Mouse (Mus musculus): Measurements from ENCODE around the gene Foxn1.

Gene Foxn1

GRCm38 (mm10) chr11:78358330-78359007 is 27.9 kb downstream of the Foxn1 start:
- no peak for ATAC-seq (ENCODE audit: low TSS enrichment)

- ATAC-seq (ENCODE audit: low TSS enrichment): no peak
Observed at GRCm38 (mm10) chr11:78355471-78356238, 30.7 kb downstream of the Foxn1 start.

DNA sequence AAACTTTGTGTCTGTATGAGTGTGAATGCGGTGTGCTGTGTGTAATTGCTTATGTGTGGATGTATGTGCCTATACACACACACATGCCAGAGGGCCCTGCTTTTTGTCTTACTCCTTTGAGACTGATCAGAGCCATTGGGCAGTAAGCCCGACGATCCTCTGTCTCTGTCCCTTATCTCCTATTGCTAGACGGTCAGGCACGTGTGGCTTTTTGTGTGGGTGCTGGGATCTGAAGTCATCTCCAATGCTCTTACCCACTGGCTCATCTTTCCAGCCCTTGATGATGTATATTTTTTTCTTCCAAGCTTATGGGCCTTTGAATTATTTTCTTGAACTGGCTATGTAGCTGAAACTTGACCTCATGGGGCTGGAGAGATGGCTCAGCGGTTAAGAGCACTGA is 31.5 kb downstream of the Foxn1 start:
- no peak for ATAC-seq (ENCODE audit: low TSS enrichment)

DNA sequence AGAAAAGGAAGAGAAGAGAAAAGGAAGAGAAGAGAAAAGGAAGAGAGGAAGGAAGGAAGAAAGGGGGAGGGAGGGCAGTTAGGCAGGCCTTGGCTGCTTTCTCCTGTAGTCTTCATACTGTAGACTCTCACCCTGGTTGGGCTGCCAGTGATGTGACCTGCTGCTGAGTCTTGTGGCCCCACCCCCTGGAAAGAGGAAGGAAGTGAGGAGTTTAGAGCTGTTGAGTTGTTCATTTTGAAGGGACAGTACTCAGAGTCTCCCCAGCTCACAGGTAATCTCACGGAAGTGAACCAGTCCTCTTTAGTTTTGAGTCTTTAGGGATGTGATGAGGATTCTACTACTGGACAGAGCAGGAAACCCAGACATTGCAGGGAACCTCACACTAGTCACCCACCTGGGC is 33.3 kb downstream of the Foxn1 start:
- no peak for ATAC-seq (ENCODE audit: low TSS enrichment)

DNA sequence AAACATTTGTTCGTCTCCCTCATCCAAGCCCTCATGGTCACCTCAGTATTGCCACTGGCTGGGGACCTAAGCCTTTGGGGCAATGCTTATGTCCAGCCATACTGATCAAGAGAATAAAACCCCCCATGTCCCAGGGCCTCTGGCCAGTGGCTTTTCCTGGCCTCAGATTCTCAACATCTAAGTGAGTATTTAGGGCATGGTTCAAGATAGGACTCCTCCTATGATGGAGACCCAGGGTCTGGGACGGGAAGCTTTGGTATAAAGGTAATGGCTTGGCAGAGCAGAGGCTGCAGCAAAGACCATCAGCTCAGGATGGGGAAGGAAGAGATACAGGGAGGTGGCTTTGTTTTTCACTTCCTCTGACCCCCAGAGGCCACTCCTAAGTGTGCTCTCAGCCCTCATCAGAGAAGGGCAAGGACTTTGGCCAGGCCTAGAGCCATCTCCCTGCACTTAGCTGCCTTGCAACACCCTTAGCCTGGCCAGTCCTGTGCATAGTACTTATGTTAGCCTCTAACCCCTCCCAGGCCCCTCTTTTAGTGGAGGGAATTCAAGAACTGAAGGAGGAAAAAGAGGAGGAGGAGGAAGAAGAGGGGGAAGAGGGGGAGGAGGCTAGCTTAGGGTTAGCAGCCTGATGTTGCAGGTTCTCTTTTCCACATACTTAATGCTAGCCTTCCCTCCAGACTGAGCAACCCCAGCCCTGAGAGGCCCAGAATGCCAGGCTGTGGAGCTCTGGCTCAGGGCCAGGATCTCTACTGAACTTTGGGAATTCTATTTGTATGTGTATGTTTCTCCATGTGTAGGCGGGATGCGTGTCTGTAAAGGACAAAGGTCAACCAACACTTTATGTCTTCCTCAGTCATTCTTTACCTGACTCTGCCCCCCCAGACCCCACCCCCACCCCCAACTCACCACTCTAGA is 36.7 kb downstream of the Foxn1 start:
- no peak for ATAC-seq (ENCODE audit: low TSS enrichment)

DNA sequence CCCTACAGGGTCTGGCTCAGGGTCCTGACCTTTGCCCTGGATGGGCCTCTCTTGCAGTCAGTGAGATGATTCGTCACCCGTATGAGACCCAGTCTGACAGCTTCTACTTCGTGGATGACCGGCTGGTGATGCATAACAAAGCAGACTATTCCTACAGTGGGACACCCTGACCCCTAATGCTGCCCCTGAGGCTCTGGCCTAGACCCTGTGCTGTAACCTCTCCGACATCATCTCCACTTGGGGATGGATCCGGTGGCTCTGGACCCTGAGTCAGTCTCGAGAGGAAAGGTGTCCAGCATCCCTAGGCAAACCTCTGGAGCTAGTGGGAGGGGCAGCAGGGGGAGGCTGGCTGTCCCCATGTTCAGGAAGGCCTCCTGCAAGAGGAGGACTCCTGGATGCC is 37.9 kb downstream of the Foxn1 start:
- ATAC-seq (ENCODE audit: low TSS enrichment): no peak

DNA sequence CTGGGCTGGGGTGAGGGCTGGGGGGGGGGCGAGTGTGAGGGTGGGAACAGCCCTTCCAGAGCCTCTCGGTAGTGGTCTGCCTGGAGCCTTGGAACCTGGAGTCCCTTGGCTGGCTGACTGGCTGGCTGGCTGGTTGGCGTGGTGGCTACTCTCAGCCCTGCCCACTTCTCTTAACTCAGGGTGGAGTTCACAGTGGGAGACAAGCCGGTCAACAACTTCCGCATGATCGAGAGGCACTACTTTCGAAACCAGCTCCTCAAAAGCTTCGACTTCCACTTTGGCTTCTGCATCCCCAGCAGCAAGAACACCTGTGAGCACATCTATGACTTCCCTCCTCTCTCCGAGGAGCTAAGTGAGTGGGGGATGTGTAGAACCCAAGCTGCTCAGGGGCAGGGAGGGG is 38.5 kb downstream of the Foxn1 start:
- no peak for ATAC-seq (ENCODE audit: low TSS enrichment)

GRCm38 (mm10) chr11:78347070-78347754 is 39.1 kb downstream of the Foxn1 start:
- ATAC-seq (ENCODE audit: low TSS enrichment): peak; percentile 44; the same call in 1 of the 2 replicates

DNA sequence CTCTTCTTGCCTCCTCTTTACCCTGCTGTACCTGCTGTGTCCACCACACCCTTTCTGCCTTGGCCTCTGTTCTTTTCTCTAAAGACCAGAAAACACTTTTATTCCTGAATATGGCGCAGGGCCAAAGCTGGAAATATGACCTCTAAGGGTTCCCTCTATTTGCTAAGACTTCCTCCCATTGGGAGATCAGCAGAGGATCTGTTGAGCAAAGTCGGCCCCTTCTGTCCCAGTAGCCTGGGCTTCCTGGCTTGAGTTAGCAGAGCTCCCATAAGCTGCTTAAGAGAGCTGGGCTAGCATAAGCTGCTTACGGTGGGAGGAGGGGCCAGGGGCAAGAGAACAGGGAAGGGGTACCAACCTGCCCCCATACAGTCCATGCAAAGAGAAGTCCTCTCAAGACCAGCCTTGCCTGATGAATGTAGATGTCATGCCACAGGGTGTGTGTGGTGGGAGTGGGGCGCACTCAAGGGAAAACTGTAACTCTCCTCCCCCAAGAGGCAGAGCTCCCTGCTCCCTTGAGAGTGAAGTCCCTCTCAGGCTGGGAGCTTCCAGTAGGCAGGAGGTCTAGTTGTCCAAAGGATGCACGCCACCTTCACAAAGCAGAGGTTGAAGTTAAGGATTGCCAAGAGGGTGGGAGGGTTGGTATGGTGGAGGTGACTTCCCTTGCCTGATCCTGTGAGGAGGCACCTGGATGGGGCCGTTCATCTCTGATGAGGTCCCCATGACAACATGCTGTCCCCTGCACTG is 39.9 kb downstream of the Foxn1 start:
- ATAC-seq (ENCODE audit: low TSS enrichment): no peak

GRCm38 (mm10) chr11:78345801-78346200 is 40.6 kb downstream of the Foxn1 start:
- ATAC-seq (ENCODE audit: low TSS enrichment): no peak

DNA sequence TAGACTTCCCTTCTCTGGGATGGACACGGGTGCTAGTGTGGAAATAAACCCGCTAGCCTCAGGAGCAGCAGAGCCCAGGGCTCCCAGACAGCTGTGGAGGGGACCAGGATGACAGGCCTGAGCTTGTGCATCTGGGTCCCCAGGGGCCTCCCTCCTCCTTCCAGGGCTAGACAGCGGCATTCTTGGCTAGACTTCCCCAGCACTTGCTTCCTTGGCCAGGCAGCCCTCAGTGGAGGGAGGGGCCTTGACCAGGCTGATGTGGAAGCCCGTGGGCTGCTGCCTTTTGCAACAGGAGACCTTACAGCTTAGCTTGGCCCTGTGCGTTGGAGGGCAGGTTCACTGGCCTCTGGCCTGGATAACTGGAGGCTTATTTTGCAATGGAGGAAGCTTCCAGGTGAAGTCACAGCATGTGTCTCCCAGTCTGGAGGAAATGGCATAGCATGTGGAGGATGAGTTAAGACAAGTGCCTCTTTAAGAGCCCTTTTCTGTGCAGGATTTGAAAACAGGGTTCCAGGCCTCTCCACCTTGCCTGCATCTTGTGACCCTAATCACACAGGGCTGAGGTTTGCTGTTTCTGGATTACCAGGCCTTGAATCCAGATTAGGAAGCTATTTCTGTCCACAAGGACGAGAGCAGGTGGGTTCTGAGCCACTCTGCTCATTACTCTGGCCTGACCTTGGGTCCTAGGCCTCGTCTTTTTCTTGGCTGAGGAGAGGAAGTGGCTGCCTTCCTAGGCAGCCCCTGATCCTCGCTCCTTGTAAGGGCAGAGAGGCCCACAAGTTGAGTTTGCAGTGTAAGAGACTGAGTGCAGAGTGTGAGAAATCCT is 41.3 kb downstream of the Foxn1 start:
- ATAC-seq (ENCODE audit: low TSS enrichment): no peak

- ATAC-seq (ENCODE audit: low TSS enrichment): no peak
Observed at GRCm38 (mm10) chr11:78344328-78344889, 41.9 kb downstream of the Foxn1 start.

GRCm38 (mm10) chr11:78343381-78344327 is 42.7 kb downstream of the Foxn1 start, which contains the start of gene Unc119:
Gene Unc119, plus strand, starts transcription at chr11:78343482.
- ATAC-seq (ENCODE audit: low TSS enrichment): peak; percentile 61

GRCm38 (mm10) chr11:78341702-78342101 is 44.7 kb downstream of the Foxn1 start:
- no peak for ATAC-seq (ENCODE audit: low TSS enrichment)

GRCm38 (mm10) chr11:78337040-78337439 is 49.3 kb downstream of the Foxn1 start:
- ATAC-seq (ENCODE audit: low TSS enrichment): no peak

DNA sequence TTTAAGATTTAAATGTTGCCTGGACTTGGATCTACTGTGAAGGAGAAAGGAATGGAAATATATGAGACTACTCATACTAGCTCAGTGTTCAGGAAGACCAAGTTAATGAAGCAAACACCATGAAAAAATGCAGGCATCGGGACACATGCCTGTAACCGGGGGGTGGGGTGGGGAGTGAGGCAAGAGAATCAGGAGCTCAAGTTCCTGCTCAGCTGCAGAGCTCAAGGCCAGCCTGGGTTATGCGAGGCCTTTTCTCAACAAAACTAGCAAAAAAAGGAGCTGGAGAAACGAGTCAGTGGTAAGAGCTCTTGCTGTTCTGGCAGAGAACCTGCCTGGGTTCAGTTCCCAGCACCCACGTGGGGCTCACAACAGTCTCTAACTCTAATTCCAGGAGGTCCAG is 52.4 kb downstream of the Foxn1 start:
- ATAC-seq (ENCODE audit: low TSS enrichment): no peak

DNA sequence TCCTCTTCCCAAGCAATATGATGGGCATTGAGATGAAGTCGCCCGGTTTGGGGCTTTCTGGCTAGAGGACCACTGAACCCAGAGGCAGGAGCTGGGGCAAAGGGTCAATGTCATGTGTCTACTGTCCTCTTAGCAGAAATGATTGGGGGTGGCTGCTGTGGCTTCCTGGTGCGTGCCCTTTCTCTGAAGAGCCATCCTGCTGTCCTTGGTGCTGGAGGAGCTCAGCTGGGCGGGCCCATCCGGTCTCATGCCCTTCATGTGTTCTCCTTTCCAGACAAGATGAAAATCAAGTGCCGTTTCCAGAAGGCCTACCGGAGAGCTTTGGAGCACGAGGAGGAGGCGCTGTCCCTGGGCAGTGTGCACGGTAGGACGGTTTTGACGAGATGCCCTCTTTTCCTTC is 53.7 kb downstream of the Foxn1 start:
- ATAC-seq (ENCODE audit: low TSS enrichment): no peak

- peak; percentile 44 for ATAC-seq (ENCODE audit: low TSS enrichment)
Observed at GRCm38 (mm10) chr11:78328512-78329056, 57.8 kb downstream of the Foxn1 start.
